Mouse (Mus musculus) thymus, postnatal 14 days (tissue): Measurements from ENCODE around the gene Sgtb.
A peak's percentile ranks its signal among the peaks of the same experiment; 100 is the strongest.

Source experiments
- DNase-seq: peaks from one replicate; pipeline ENCODE4 v3.0.0; 2021

Gene Sgtb

GRCm38 (mm10) chr13:104110526-104110925, 985 bp downstream of the Sgtb start:
- DNase-seq: no peak

DNA sequence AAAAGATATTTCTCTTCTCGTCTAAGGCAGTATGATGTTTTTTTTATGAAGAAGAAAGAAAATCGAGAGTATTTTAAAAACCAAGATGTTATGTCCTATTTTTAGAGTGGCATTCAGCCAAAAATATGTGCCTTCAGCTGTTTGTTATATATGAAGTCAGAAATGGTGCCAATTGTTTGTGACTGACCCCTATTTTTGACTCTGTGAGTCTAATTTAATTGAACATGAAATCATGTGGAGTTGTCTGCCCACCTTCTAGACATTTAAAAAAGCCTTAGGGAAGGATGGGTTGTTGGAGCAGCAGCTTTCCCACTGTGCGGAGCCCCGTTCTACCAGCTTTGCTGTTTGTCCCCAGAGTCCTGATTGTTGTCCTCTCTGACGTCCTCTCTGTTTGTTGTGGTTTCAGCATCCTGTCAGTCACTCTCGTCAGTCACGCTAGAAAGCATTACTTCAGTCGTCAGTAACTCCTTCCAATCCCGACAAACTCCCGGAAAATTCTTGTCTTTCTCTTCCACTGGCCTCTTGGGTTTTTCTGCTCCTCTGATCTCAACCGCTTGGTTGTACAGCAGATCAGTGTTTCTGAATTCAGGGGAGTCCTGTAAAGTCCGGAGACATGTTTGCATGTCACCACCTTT, 2.8 kb downstream of the Sgtb start:
- DNase-seq: no peak

DNA sequence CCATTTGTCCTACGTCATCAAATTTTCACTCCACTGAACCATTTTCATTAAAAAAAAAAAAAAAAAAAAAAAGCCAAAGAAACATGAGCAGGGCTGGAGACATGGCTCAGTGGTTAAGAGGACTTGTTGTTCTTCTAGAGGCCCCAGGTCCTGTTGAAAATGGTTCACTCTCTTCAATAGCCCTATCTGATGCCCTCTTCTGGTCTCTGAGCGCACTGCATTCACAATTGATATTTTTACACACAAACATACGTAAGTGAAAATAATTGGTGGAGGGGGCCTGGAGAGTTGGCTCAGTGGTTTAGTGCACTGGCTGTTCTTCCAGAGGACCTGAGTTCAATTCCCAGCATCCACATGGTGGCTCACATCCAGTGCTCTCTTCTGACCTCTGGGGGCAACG, 4.2 kb downstream of the Sgtb start:
- no peak for DNase-seq

- DNase-seq: no peak
These were observed 5.3 kb downstream of the Sgtb start for GRCm38 (mm10) chr13:104114827-104115226.

GRCm38 (mm10) chr13:104122078-104122840, 12.7 kb downstream of the Sgtb start:
- no peak for DNase-seq

GRCm38 (mm10) chr13:104123662-104124381, 14.3 kb downstream of the Sgtb start:
- no peak for DNase-seq

DNA sequence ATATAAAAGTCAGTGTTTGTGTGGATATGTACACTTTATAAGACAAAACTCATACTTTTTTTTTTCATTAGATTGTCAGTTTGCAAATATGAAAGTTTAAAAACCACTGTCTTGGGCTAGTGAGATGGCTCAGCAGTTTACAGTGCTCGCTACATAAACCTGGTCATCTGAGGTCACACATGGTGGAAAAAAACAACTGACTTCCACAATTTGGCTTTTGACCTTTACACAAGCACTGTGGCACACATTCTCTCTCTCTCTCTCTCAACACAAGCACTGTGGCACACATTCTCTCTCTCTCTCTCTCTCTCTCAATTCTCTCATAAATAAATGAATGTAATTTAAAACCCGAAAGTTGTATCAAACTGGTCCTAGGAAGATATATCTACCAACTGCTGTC, 23.0 kb downstream of the Sgtb start:
- DNase-seq: no peak

DNA sequence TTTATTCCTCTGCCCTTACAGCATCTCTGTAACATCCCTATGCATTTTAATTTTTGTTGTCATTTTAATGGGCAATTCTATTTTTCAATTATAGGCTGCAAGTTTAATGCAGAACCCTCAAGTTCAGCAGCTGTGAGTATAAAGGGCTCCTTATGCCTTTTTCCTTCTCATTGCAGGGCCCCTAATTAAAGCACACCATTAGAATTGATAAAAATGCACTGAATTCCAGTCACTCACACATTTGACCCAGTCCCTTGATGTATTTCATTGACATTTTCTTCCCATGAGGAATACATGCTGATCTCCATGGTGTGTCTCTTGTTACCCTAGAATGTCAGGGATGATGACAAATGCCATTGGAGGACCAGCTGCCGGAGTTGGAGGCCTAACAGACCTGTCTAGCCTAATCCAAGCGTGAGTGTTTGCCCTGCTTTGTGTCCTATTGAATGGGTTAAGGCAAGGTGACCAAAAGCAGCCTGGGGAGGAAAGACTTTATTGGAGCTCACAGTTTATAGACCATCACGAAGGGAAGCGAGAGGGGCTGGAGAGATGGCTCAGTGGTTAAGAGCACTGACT, 25.1 kb downstream of the Sgtb start:
- DNase-seq: no peak

- peak; percentile 88 for DNase-seq
These were observed 30.0 kb downstream of the Sgtb start for GRCm38 (mm10) chr13:104139369-104140209.

GRCm38 (mm10) chr13:104144871-104145270, 35.3 kb downstream of the Sgtb start:
- no peak for DNase-seq

DNA sequence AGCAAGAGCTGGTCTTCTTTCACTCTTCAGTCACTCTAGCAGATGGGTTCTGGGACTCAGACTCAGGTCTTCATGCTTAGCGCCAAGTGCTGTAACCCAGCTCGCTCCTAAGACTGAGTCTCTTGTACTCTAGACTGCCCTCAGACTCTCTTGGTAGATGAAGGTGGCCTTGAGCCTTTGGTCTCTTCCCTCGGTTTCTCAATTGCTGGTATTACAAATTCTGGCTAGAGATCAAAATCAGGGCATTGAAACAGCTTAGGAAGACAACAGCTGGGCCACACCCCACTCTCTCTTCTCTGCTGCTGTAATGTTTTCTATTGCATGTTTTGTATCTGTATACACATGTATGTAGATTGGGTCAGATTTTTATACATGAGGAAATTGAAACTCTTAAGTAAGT, 36.1 kb downstream of the Sgtb start:
- no peak for DNase-seq

- DNase-seq: no peak
These were observed 44.6 kb downstream of the Sgtb start for GRCm38 (mm10) chr13:104154180-104154579.

DNA sequence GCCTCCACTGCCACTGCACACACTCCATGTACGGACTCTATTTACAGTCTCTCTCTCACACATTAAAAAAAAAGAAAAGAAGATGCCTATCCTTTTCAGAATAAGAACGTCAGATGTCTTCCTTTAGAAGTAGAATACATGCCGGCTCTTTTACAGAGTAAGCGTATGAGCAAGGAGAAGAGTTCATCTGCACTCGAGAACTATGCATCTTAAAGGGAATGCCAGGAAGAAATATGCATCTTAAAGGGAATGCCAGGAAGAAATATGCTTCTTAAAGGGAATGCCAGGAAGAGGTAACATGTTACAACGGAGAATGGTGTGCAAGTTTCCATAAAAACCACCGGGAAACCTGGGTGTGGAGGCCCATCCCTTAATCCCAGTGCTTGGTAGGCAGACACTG, 45.6 kb downstream of the Sgtb start:
- DNase-seq: no peak

GRCm38 (mm10) chr13:104155686-104156085, 46.1 kb downstream of the Sgtb start:
- DNase-seq: no peak

DNA sequence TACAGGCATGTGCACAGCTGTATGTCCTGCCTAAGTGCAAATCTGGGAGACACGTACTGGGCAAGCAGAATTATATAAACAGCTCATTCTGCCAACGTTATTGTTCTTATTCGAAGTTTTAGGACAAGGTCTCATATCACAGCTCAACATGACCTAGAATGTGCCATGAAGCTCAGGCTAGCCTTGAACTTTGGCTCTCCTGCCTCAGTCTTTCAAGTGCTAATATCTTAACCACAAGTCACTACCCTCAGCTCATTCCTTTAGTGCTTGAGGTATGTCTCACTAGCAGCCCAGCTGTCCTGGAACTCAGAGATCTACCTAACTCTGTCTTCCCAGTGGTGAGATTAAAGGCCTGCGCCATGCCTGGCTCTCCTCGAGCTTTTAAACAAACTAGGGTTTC, 62.2 kb downstream of the Sgtb start:
- DNase-seq: no peak

GRCm38 (mm10) chr13:104172498-104172897, 63.0 kb downstream of the Sgtb start:
- no peak for DNase-seq

- DNase-seq: no peak
These were observed 67.3 kb downstream of the Sgtb start for GRCm38 (mm10) chr13:104176874-104177273.

DNA sequence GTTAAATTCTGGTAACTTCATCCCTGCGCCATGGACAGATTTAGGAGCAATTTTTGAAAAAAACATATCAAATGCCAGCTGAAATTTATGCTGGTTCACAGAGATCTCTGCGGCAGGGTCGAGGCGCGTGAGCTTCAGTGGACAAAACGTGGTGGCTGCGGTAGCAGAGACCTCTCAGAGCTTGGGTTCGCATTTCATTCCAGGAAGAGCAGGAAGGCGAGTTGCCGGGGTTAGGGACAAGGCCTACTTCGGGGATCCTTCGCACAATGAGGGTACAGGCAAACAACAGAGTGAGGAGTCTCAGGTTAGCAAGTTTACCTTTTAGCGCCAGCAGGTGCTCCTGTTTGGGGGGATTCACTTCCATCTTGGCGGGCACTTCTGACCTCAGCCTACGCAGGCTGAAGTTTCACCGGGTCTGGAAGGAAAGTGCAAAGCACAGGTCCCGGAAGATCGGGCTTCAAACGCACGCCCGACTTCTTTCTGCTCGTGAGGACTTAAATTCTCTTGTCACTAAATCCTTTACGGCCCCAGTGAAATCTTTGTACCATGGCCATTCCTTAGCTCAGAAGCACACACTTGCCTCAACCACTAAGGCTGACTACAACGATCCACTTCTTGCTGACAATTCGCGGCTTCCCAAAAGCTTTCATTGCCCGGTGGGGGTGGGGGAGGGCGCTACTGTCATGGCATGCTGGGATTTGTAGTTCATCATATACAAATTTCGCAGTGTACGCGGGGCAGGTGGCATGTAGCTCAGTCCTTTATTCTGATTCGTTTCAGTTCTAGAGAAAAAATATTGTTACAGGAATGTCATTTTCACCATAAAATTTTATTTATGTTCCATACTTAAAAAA, 68.5 kb downstream of the Sgtb start, which contains the start of gene Trappc13:
TSS of gene Trappc13 (minus strand) at position 674 of the 854 bp plus-strand sequence.
- DNase-seq: peak; percentile 85

GRCm38 (mm10) chr13:104178650-104179121, 69.1 kb downstream of the Sgtb start, which contains the start of gene Trim23:
TSS of gene Trim23 (plus strand) at chr13:104178797.
- DNase-seq: peak; percentile 97

DNA sequence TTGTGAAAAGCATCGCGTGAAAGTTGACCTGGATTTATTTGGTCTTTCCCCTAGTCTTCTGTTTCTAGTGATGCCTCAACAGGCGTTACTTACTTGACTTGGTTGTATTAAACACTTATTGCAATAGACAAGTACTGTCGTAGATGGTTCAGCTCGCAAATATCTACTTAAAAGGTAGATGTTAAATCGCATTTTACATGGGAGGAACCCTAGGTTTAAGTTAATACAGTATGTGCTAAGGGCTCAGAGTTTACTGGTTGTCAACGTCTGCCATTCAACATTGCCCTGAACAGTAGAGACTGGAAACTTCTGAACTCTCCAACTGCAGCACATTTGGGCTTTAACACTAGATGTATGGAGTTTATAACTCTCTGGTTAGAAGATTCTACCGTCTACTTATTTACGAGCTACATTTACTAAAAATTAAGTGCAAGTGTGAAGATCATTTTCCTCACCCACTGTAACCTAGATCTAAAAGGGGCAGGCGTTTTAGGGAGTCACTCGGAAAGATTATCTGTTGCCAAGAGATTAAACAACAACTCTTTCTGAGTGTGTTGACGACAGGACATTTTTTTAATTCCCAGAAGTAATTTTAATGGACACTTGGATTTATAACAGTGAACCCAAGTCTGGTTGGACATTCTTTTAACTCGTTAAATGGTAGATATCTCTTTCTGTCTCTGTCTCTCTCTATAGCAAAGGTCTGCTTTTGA, 69.8 kb downstream of the Sgtb start:
- DNase-seq: no peak

DNA sequence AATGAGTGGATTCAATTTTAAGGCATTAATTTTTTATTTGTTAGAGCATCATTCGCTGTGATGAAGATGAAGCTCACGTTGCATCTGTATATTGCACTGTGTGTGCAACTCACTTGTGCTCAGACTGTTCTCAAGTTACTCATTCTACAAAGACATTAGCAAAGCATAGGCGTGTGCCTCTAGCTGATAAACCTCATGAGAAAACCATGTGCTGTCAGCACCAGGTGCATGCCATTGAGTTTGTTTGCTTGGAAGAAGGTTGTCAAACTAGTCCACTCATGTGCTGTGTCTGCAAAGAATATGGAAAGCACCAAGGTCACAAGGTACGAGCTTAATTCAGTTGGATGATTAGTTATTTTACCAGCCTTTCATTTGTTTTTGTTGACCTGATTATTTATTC, 77.8 kb downstream of the Sgtb start:
- no peak for DNase-seq
